Mouse (Mus musculus): ENCODE results near the gene Coq3. TPM values are rescaled to one million over a fixed set of nuclear protein-coding genes. Genes with fewer than 3 reads are reported as not detected.

The Coq3 gene
- total RNA-seq, 2 experiments from 2014 or later: 12.2 to 15.4 TPM

Other genes with a start within 250 kb of the Coq3 start
- not detected for gene Prdm13, start 193.7 kb upstream of the Coq3 start, total RNA-seq (2021)
- 10 to 100 TPM; 21.2 to 23.7 TPM for gene Ccnc, start 152.0 kb upstream of the Coq3 start, total RNA-seq (2021)
- 10 to 100 TPM; 14.9 to 17.5 TPM for gene Usp45, start 112.5 kb upstream of the Coq3 start, total RNA-seq (2021)
- 1 to 10 TPM; 8.5 to 9.9 TPM for gene Tstd3, start 112.5 kb upstream of the Coq3 start, total RNA-seq (2021)
- gene Pnisr, start 32.1 kb upstream of the Coq3 start, total RNA-seq (2021): 100 to 1,000 TPM in 1 of 2 experiments, 10 to 100 TPM in 1; 84.7 to 108 TPM
- 1 to 10 TPM; 4.5 to 5.6 TPM for gene Faxc, start 51.7 kb downstream of the Coq3 start, total RNA-seq (2021)